Mouse (Mus musculus) olfactory bulb, adult 2 months (tissue): Measurements from ENCODE around the gene Nlrc5.

ENCODE experiments used
- CTCF ChIP-seq: fragments of 200-500 bp; IDR thresholded peaks from 2 replicates; pipeline ENCODE4 v1.5.1; 2012; ENCODE audit warnings: low read depth, mild to moderate bottlenecking, low read length, moderate library complexity; ENCODE audit not compliant: insufficient read depth
- POLR2A ChIP-seq: fragments of 200-500 bp; IDR thresholded peaks from 2 replicates; pipeline ENCODE4 v1.6.1; 2012; ENCODE audit warnings: mild to moderate bottlenecking, low read depth, low read length, moderate library complexity; ENCODE audit not compliant: insufficient read depth

DNA sequence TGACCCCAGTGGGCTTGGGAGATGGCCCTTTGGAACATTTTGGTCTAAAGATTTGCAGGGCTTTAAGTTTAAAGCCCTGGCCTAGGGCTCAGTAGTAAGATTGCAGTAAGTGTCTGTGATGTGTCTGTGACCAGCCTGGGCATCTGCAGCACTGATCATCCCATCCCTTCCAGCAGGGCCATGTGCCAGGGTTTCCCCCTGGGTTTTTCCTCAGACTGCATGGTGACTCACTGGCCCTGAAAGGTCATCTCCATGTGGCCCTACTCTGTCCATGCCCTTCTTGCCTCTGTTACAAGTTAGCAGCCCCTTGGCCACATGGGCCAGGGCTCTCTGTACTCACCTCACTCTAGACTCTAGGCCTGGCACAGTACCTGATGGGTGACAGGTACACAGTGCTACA lies 130.3 kb downstream of the Nlrc5 start:
- TF ChIP-seq POLR2A (no peak), CTCF (no peak)
